Mouse (Mus musculus): ENCODE measurements around the gene Avil.

The Avil gene

GRCm38 (mm10) chr10:126990313-126991056 lies 10.0 kb upstream of the Avil start:
- POLR2A ChIA-PET: interaction anchor here (0.6 to 23.8 kb wide), 51 partner anchors 8 to 617 kb away, joined by 3 to 426 read pairs (median 4); partner anchors contain the start of genes Avil (in 3 of the 4), Ctdsp2 (in 2 of the 4) and Mettl1 (in 1 of the 4)

DNA sequence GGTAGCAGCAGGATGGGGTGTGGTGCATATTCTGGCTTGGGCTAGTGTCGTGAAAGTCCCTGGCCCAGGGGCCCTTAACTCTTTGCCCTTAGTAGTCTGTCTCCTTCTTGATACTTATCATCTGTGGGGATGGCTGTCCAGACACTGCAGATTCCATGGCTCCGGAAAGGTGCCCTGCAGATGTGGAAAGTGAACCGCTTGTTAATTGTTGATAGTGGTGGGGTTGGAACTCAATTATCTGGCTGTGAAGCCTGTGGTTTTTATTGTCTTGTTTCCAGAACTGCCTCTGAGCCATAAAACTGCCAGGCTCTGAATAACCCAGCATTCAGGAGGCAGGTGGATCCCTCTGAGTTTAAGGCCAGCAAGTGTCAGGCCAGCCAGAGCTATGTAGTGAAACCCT lies 8.8 kb upstream of the Avil start:
- CTCF ChIA-PET: interaction anchor here in 2 of 4 experiments (0.6 to 3.9 kb wide), 7 partner anchors 35 to 83 kb away, joined by 3 to 29 read pairs (median 4); no protein-coding TSS in a partner anchor
- POLR2A ChIA-PET: interaction anchor here in 3 of 4 experiments (0.6 to 23.8 kb wide), 14 partner anchors 8 to 72 kb away, joined by 3 to 426 read pairs (median 8); partner anchors contain the start of genes Avil (in 1 of the 3) and Ctdsp2 (in 1 of the 3)

More at GRCm38 (mm10) chr10:126990313-126991056, 10.0 kb upstream of the Avil start:
- CTCF ChIA-PET: interaction anchor here (0.5 to 3.9 kb wide), 81 partner anchors 9 to 686 kb away, joined by 3 to 34 read pairs (median 4); partner anchors contain the start of genes Avil (in 3 of the 4), Atp23 (in 1 of the 4) and Tsfm (in 1 of the 4)

GRCm38 (mm10) chr10:126993621-126994020 lies 6.9 kb upstream of the Avil start:
- CTCF ChIA-PET: interaction anchor here in 2 of 4 experiments (0.6 to 1.7 kb wide), 2 partner anchors 82 to 124 kb away, joined by 3 to 9 read pairs; no protein-coding TSS in a partner anchor
- POLR2A ChIA-PET: interaction anchor here in 2 of 4 experiments (1.1 to 1.6 kb wide), 5 partner anchors 16 to 65 kb away, joined by 3 to 5 read pairs (median 4); no protein-coding TSS in a partner anchor

- ChIA-PET CTCF (interaction anchor here in 3 of 4 experiments (0.5 to 1.6 kb wide), 3 partner anchors 16 to 21 kb away, joined by 3 to 4 read pairs (median 4); no protein-coding TSS in a partner anchor), POLR2A (interaction anchor here in 3 of 4 experiments (0.5 to 6.7 kb wide), 14 partner anchors 9 to 63 kb away, joined by 3 to 48 read pairs (median 3); partner anchors contain the start of gene Tsfm (in 2 of the 3))
Observed at GRCm38 (mm10) chr10:126997340-126998113, 3.0 kb upstream of the Avil start.

GRCm38 (mm10) chr10:127001297-127001696 lies 788 bp downstream of the Avil start:
- POLR2A ChIA-PET: interaction anchor here in 3 of 4 experiments (0.9 to 6.7 kb wide), 19 partner anchors 8 to 96 kb away, joined by 3 to 48 read pairs (median 4); no protein-coding TSS in a partner anchor
- CTCF ChIA-PET: interaction anchor here in 3 of 4 experiments (0.6 to 3.2 kb wide), 6 partner anchors 11 to 363 kb away, joined by 3 to 16 read pairs (median 9); partner anchors contain the start of gene Os9 (in 1 of the 3)

GRCm38 (mm10) chr10:127002056-127002455 lies 1.5 kb downstream of the Avil start:
- POLR2A ChIA-PET: interaction anchor here in 2 of 4 experiments (0.7 to 4.1 kb wide), 7 partner anchors 9 to 45 kb away, joined by 3 to 23 read pairs (median 3); no protein-coding TSS in a partner anchor

DNA sequence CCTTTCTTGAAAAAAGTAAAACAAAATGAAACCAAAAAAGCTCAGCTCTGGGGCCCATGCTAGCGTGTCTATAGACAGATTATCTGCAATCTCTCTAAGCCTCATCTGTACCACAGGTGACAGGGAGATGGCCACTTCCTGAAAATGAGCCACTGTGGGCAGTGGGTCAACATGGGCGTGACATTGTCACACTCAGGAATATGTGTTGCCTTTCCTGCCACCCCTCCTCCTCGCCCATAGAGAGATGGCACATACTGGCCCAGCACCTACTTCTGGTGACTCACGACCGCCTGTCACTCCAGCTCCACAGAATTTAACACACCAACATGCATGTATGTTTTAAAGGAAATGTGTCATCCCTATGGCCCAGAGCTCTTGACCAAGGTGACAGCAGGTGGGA lies 2.3 kb downstream of the Avil start:
- POLR2A ChIA-PET: interaction anchor here in 1 of 4 experiments (0.8 to 0.9 kb wide), 2 partner anchors 14 to 26 kb away, joined by 3 read pairs; no protein-coding TSS in a partner anchor
- CTCF ChIA-PET: no interaction called here

More at GRCm38 (mm10) chr10:127002056-127002455, 1.5 kb downstream of the Avil start:
- CTCF ChIA-PET: interaction anchor here in 3 of 4 experiments (0.6 to 1.2 kb wide), 4 partner anchors 119 to 362 kb away, joined by 3 to 13 read pairs (median 4); partner anchors contain the start of gene Os9 (in 1 of the 3)

GRCm38 (mm10) chr10:127003334-127003733 lies 2.8 kb downstream of the Avil start:
- POLR2A ChIA-PET: interaction anchor here in 1 of 4 experiments (0.8 kb wide), 1 partner anchor 25 kb away, joined by 3 read pairs; no protein-coding TSS in a partner anchor

GRCm38 (mm10) chr10:127003806-127004205 lies 3.3 kb downstream of the Avil start:
- CTCF ChIA-PET: interaction anchor here in 1 of 4 experiments (1.0 kb wide), 1 partner anchor 15 kb away, joined by 17 read pairs; no protein-coding TSS in a partner anchor
- POLR2A ChIA-PET: no interaction called here

More at GRCm38 (mm10) chr10:127003334-127003733, 2.8 kb downstream of the Avil start:
- CTCF ChIA-PET: interaction anchor here in 1 of 4 experiments (1.0 kb wide), 1 partner anchor 15 kb away, joined by 17 read pairs; no protein-coding TSS in a partner anchor

DNA sequence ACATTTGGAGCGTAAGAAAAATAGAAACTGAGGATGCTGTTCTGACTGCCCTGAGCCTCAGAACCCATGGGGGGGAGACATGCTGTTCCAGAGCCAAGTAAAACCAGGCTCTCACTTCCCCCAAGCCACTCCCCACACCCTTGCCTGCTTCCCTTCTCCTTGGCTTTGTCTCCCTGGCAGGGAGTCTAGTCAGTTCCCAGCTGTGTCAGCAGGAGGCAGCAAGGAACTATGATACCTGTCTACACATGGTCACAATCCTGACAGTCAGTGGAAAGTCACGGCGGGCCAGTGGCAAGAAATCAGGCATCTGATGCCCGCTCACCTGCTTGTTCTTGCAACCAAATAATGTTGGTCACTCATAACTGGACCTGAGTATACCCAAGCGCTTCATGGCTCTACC lies 16.0 kb downstream of the Avil start:
- ChIA-PET CTCF (interaction anchor here in 2 of 4 experiments (1.0 to 1.6 kb wide), 3 partner anchors 25 to 155 kb away, joined by 3 to 6 read pairs (median 5); partner anchors contain the start of genes Eef1akmt3 (in 1 of the 2) and Mettl1 (in 1 of the 2)), POLR2A (interaction anchor here in 2 of 4 experiments (0.6 to 1.7 kb wide), 5 partner anchors 12 to 66 kb away, joined by 3 to 6 read pairs (median 4); partner anchors contain the start of gene Avil (in 1 of the 2))

DNA sequence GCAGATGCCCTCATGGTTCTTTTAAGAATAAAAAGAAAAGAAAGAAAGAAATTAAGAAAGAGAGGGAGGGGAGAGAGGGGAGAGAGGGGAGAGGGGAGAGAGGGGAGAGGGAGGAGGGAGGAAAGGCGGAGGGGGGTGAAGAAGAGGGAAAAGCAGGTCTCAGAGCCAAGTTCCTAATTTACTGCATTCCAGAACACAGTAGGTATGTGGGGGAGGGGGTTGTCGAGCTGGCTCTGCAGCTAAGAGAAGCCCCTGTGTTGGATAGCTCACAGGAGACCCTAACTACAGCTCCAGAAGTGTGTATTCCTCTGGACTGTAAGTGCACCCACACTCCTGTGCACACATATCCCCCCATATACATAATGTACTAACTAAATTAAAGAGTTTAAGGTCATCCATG lies 16.6 kb downstream of the Avil start:
- ChIA-PET CTCF (interaction anchor here in 2 of 4 experiments (1.0 to 1.3 kb wide), 3 partner anchors 24 to 154 kb away, joined by 3 to 5 read pairs (median 3); partner anchors contain the start of genes Eef1akmt3 (in 1 of the 2) and Mettl1 (in 1 of the 2)), POLR2A (interaction anchor here in 2 of 4 experiments (0.7 to 2.5 kb wide), 5 partner anchors 9 to 1615 kb away, joined by 3 to 10 read pairs (median 5); no protein-coding TSS in a partner anchor)

DNA sequence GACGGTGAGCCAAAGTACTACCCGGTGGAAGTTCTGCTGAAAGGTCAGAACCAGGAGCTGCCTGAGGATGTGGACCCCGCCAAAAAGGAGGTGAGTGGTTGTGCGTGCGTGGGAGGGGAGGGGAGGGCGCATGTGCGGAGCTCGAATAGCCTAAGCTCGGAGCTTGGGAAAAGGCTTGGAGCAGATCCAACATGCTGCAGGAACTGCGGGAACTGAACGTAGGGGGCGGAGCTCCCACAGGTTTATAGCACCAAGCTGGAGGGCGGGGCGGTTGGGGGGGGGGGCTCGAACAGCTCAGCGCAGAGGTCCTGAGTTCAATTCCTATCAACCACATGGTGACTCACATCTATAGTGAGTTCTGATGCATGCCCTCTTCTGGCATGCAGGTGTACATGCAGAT lies 17.9 kb downstream of the Avil start:
- ChIA-PET POLR2A (interaction anchor here in 3 of 4 experiments (0.5 to 2.5 kb wide), 12 partner anchors 9 to 1694 kb away, joined by 3 to 9 read pairs (median 3); partner anchors contain the start of gene Tsfm (in 1 of the 3)), CTCF (interaction anchor here in 3 of 4 experiments (0.5 to 1.5 kb wide), 7 partner anchors 15 to 512 kb away, joined by 3 to 17 read pairs (median 4); no protein-coding TSS in a partner anchor)

GRCm38 (mm10) chr10:127030336-127031296 lies 30.1 kb downstream of the Avil start, which contains the start of gene Tsfm:
Gene Tsfm, minus strand, starts transcription at chr10:127030840.
- ChIA-PET POLR2A (interaction anchor here in 3 of 4 experiments (0.6 to 1.9 kb wide), 20 partner anchors 9 to 169 kb away, joined by 3 to 7 read pairs (median 3); partner anchors contain the start of genes Eef1akmt3 (in 3 of the 3), Cdk4 (in 2 of the 3) and Mettl1 (in 2 of the 3)), CTCF (interaction anchor here (0.5 to 1.4 kb wide), 15 partner anchors 10 to 1920 kb away, joined by 3 to 8 read pairs (median 3); partner anchors contain the start of genes Agap2 (in 1 of the 4) and Eef1akmt3 (in 1 of the 4))

- POLR2A ChIA-PET: interaction anchor here in 1 of 4 experiments (1.2 kb wide), 2 partner anchors 15 to 117 kb away, joined by 3 to 5 read pairs; no protein-coding TSS in a partner anchor
- CTCF ChIA-PET: interaction anchor here in 1 of 4 experiments (0.7 kb wide), 1 partner anchor 85 kb away, joined by 3 read pairs; no protein-coding TSS in a partner anchor
Observed at GRCm38 (mm10) chr10:127033301-127033741, 32.8 kb downstream of the Avil start.

DNA sequence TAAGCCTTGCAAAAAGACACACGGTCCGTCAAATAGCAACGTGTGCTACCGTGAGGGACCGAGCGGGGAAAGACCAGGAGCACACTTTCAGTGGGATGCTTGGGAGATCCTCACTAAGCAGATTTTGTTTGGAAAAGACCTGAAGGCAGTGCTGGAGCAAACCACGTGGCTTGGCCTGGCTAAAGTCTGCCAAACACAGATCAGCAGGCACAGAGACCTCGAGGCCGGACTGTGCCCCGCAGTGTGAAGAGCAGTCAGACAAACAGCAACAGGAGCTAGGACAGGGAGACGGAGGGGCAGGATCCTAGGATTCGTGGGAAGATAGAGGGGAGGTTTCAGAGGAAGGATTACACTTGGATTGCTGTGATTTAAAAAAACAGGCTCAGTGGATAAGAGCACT lies 35.8 kb downstream of the Avil start:
- CTCF ChIA-PET: interaction anchor here in 1 of 4 experiments (0.5 kb wide), 1 partner anchor 187 kb away, joined by 4 read pairs; no protein-coding TSS in a partner anchor
- POLR2A ChIA-PET: no interaction called here

Data from embryonic stem cell, embryonic (primary cell).